Mouse (Mus musculus) testis, adult 2 months (tissue): ENCODE measurements around the gene Lhx6.

Experiments
- CTCF ChIP-seq: fragments of 200-500 bp; IDR thresholded peaks from 2 replicates; pipeline ENCODE4 v1.5.1; 2012; ENCODE audit warnings: low read depth, mild to moderate bottlenecking, inconsistent platforms, low read length, moderate library complexity; ENCODE audit not compliant: control insufficient read depth, insufficient read depth, insufficient replicate concordance
- POLR2A ChIP-seq: fragments of 200-500 bp; IDR thresholded peaks from 2 replicates; pipeline ENCODE4 v1.6.1; 2012; ENCODE audit warnings: low read depth, mild to moderate bottlenecking, inconsistent platforms, low read length, moderate library complexity; ENCODE audit not compliant: control insufficient read depth

GRCm38 (mm10) chr2:36097129-36097815 is 7.9 kb downstream of the Lhx6 start:
- TF ChIP-seq POLR2A, result no peak
- TF ChIP-seq CTCF, result no peak
